Mouse (Mus musculus): ENCODE measurements around the gene Fto. TPM values are rescaled to one million over a fixed set of nuclear protein-coding genes. Genes with fewer than 3 reads are reported as not detected.

Gene Fto
- polyA plus RNA-seq, 1 experiment from 2014 or later, result 111 TPM

GRCm38 (mm10) chr8:91617772-91618171 is 304.4 kb downstream of the Fto start:
- no peak overlapping the region for H3K4me3 ChIP-seq (ENCODE audit: low read depth, low read length)
- ATAC-seq (replicated peaks; ENCODE audit: low FRiP score), result no peak
- H3K4me1 ChIP-seq (replicated peaks; ENCODE audit: control insufficient read depth, insufficient read depth, low read length), result peaks cover 19% of the 10 kb centered on the region
- H3K4me2 ChIP-seq (ENCODE audit: low read depth, low read length, severe bottlenecking), result no peak overlapping the region
- peaks cover 6% of the 10 kb centered on the region for H3K27me3 ChIP-seq (ENCODE audit: control insufficient read depth, insufficient read depth, low read length)
- no peak overlapping the region for H3K9ac ChIP-seq (ENCODE audit: low read length)
- H3K36me3 ChIP-seq (ENCODE audit: control insufficient read depth, insufficient read depth, low read length), result no peaks in the 10 kb centered on the region
- no peaks in the 10 kb centered on the region for H3K9me3 ChIP-seq (ENCODE audit: control insufficient read depth, low read length)
- no peak for DNase-seq (ENCODE audit: low spot score)
- H3K27ac ChIP-seq (ENCODE audit: low read depth, low read length), result no peak overlapping the region
- WGBS, result 49% methylated on average over 5 of the region's 5 CpGs

GRCm38 (mm10) chr8:91622757-91623156 is 309.4 kb downstream of the Fto start:
- H3K27ac ChIP-seq (ENCODE audit: low read depth, low read length), result no peak overlapping the region
- DNase-seq (ENCODE audit: low spot score) (no peak), ATAC-seq (replicated peaks; ENCODE audit: low FRiP score) (no peak)
- no peak overlapping the region for H3K4me3 ChIP-seq (ENCODE audit: low read depth, low read length)
- 60% methylated on average over 12 of the region's 12 CpGs for WGBS
- H3K4me2 ChIP-seq (ENCODE audit: low read depth, low read length, severe bottlenecking), result no peak overlapping the region
- H3K4me1 ChIP-seq (replicated peaks; ENCODE audit: control insufficient read depth, insufficient read depth, low read length), result peaks cover 10% of the 10 kb centered on the region
- H3K9me3 ChIP-seq (ENCODE audit: control insufficient read depth, low read length), result no peaks in the 10 kb centered on the region
- no peaks in the 10 kb centered on the region for H3K36me3 ChIP-seq (ENCODE audit: control insufficient read depth, insufficient read depth, low read length)
- H3K27me3 ChIP-seq (ENCODE audit: control insufficient read depth, insufficient read depth, low read length), result peaks cover 10% of the 10 kb centered on the region
- no peak overlapping the region for H3K9ac ChIP-seq (ENCODE audit: low read length)

- DNase-seq (ENCODE audit: low spot score), result no peak
- 41% methylated on average over 18 of the region's 18 CpGs for WGBS
- H3K27ac ChIP-seq (ENCODE audit: low read depth, low read length), result no peak overlapping the region; the same call in 1 of the 2 replicates
- H3K4me1 ChIP-seq (replicated peaks; ENCODE audit: control insufficient read depth, insufficient read depth, low read length), result peaks cover 3% of the 10 kb centered on the region; the same call in 1 of the 2 replicates
- H3K4me2 ChIP-seq (ENCODE audit: low read depth, low read length, severe bottlenecking), result no peak overlapping the region
- peaks cover 20% of the 10 kb centered on the region; the same call in 1 of the 2 replicates for H3K27me3 ChIP-seq (ENCODE audit: control insufficient read depth, insufficient read depth, low read length)
- no peaks in the 10 kb centered on the region for H3K9me3 ChIP-seq (ENCODE audit: control insufficient read depth, low read length)
- ATAC-seq (replicated peaks; ENCODE audit: low FRiP score), result no peak
- no peak overlapping the region for H3K4me3 ChIP-seq (ENCODE audit: low read depth, low read length)
- H3K9ac ChIP-seq (ENCODE audit: low read length), result no peak overlapping the region
- no peaks in the 10 kb centered on the region for H3K36me3 ChIP-seq (ENCODE audit: control insufficient read depth, insufficient read depth, low read length)
These were observed 312.6 kb downstream of the Fto start for GRCm38 (mm10) chr8:91625686-91626558.

- ATAC-seq (replicated peaks; ENCODE audit: low FRiP score) (no peak), DNase-seq (ENCODE audit: low spot score) (no peak)
- H3K36me3 ChIP-seq (ENCODE audit: control insufficient read depth, insufficient read depth, low read length), result no peaks in the 10 kb centered on the region
- no peak overlapping the region for H3K4me3 ChIP-seq (ENCODE audit: low read depth, low read length)
- H3K9ac ChIP-seq (ENCODE audit: low read length), result no peak overlapping the region
- peaks cover 25% of the 10 kb centered on the region for H3K27me3 ChIP-seq (ENCODE audit: control insufficient read depth, insufficient read depth, low read length)
- H3K9me3 ChIP-seq (ENCODE audit: control insufficient read depth, low read length), result no peaks in the 10 kb centered on the region
- no peak overlapping the region for H3K27ac ChIP-seq (ENCODE audit: low read depth, low read length)
- H3K4me1 ChIP-seq (replicated peaks; ENCODE audit: control insufficient read depth, insufficient read depth, low read length), result peaks cover 3% of the 10 kb centered on the region; the same call in 1 of the 2 replicates
- no peak overlapping the region for H3K4me2 ChIP-seq (ENCODE audit: low read depth, low read length, severe bottlenecking)
- WGBS, result 23% methylated on average over 14 of the region's 14 CpGs
These were observed 316.3 kb downstream of the Fto start for GRCm38 (mm10) chr8:91629594-91629993.

GRCm38 (mm10) chr8:91630320-91631033 is 317.2 kb downstream of the Fto start:
- no peak for ATAC-seq (replicated peaks; ENCODE audit: low FRiP score)
- Histone ChIP-seq H3K27ac (ENCODE audit: low read depth, low read length) (no peak overlapping the region), H3K9me3 (ENCODE audit: control insufficient read depth, low read length) (no peaks in the 10 kb centered on the region), H3K4me1 (replicated peaks; ENCODE audit: control insufficient read depth, insufficient read depth, low read length) (peaks cover 3% of the 10 kb centered on the region; the same call in 1 of the 2 replicates), H3K4me2 (ENCODE audit: low read depth, low read length, severe bottlenecking) (no peak overlapping the region), H3K9ac (ENCODE audit: low read length) (no peak overlapping the region), H3K27me3 (ENCODE audit: control insufficient read depth, insufficient read depth, low read length) (peaks cover 21% of the 10 kb centered on the region), H3K4me3 (ENCODE audit: low read depth, low read length) (no peak overlapping the region), H3K36me3 (ENCODE audit: control insufficient read depth, insufficient read depth, low read length) (no peaks in the 10 kb centered on the region)
- DNase-seq (ENCODE audit: low spot score), result no peak
- WGBS, result 65% methylated on average over 16 of the region's 16 CpGs

- ATAC-seq (replicated peaks; ENCODE audit: low FRiP score), result no peak
These were observed 319.1 kb downstream of the Fto start for GRCm38 (mm10) chr8:91632411-91632810.

GRCm38 (mm10) chr8:91635406-91635805 is 322.1 kb downstream of the Fto start:
- Histone ChIP-seq H3K27me3 (ENCODE audit: control insufficient read depth, insufficient read depth, low read length) (peaks cover 9% of the 10 kb centered on the region), H3K27ac (ENCODE audit: low read depth, low read length) (no peak overlapping the region), H3K9ac (ENCODE audit: low read length) (no peak overlapping the region), H3K4me2 (ENCODE audit: low read depth, low read length, severe bottlenecking) (no peak overlapping the region), H3K9me3 (ENCODE audit: control insufficient read depth, low read length) (no peaks in the 10 kb centered on the region), H3K4me1 (replicated peaks; ENCODE audit: control insufficient read depth, insufficient read depth, low read length) (no peaks in the 10 kb centered on the region; the same call in 1 of the 2 replicates), H3K36me3 (ENCODE audit: control insufficient read depth, insufficient read depth, low read length) (no peaks in the 10 kb centered on the region), H3K4me3 (ENCODE audit: low read depth, low read length) (no peak overlapping the region)
- no peak for DNase-seq (ENCODE audit: low spot score)
- WGBS, result 87% methylated on average over 4 of the region's 4 CpGs
- ATAC-seq (replicated peaks; ENCODE audit: low FRiP score), result no peak

More at GRCm38 (mm10) chr8:91632411-91632810, 319.1 kb downstream of the Fto start:
- WGBS, result 86% methylated on average over 8 of the region's 8 CpGs
- Histone ChIP-seq H3K9ac (ENCODE audit: low read length) (no peak overlapping the region), H3K27ac (ENCODE audit: low read depth, low read length) (no peak overlapping the region), H3K27me3 (ENCODE audit: control insufficient read depth, insufficient read depth, low read length) (peaks cover 17% of the 10 kb centered on the region), H3K4me2 (ENCODE audit: low read depth, low read length, severe bottlenecking) (no peak overlapping the region), H3K4me1 (replicated peaks; ENCODE audit: control insufficient read depth, insufficient read depth, low read length) (no peaks in the 10 kb centered on the region), H3K9me3 (ENCODE audit: control insufficient read depth, low read length) (no peaks in the 10 kb centered on the region), H3K36me3 (ENCODE audit: control insufficient read depth, insufficient read depth, low read length) (no peaks in the 10 kb centered on the region), H3K4me3 (ENCODE audit: low read depth, low read length) (no peak overlapping the region)
- DNase-seq (ENCODE audit: low spot score), result no peak

- Histone ChIP-seq H3K27me3 (ENCODE audit: control insufficient read depth, insufficient read depth, low read length) (peaks cover 10% of the 10 kb centered on the region), H3K27ac (ENCODE audit: low read depth, low read length) (no peak overlapping the region), H3K4me2 (ENCODE audit: low read depth, low read length, severe bottlenecking) (no peak overlapping the region), H3K4me3 (ENCODE audit: low read depth, low read length) (no peak overlapping the region), H3K36me3 (ENCODE audit: control insufficient read depth, insufficient read depth, low read length) (no peaks in the 10 kb centered on the region), H3K9ac (ENCODE audit: low read length) (no peak overlapping the region), H3K9me3 (ENCODE audit: control insufficient read depth, low read length) (no peaks in the 10 kb centered on the region), H3K4me1 (replicated peaks; ENCODE audit: control insufficient read depth, insufficient read depth, low read length) (no peaks in the 10 kb centered on the region; the same call in 1 of the 2 replicates)
- 80% methylated on average over 6 of the region's 6 CpGs for WGBS
- ATAC-seq (replicated peaks; ENCODE audit: low FRiP score) (no peak), DNase-seq (ENCODE audit: low spot score) (no peak)
These were observed 323.6 kb downstream of the Fto start for GRCm38 (mm10) chr8:91636887-91637286.

Data from forebrain, embryonic 11.5 days (tissue).